Mouse (Mus musculus) adrenal gland, postnatal 14 days (tissue): ENCODE measurements around the gene Sox11. TPM values are rescaled to one million over a fixed set of nuclear protein-coding genes. Genes with fewer than 3 reads are reported as not detected.
A peak's percentile ranks its signal among the peaks of the same experiment; 100 is the strongest.

Experiments used
- DNase-seq: peaks from one replicate; pipeline ENCODE4 v3.0.0; 2021; ENCODE audit warnings: mixed read lengths
- long read RNA-seq, 2 experiments: library from polyadenylated mRNA; stranded (forward); transcript quantifications; one replicate each; pipeline ENCODE4 v2.0.0; 2021
- total RNA-seq: library from RNA; stranded (reverse); gene quantifications from 2 replicates; pipeline ENCODE4 v1.2.3, GENCODE M21; 2021

The Sox11 gene
- 0.74 and 1.0 TPM in 2 replicates for total RNA-seq
- long read RNA-seq, experiment 1, result 0 reads
- long read RNA-seq, experiment 2, full-length matches to known transcripts, result 1 of 1 reads
- long read RNA-seq, experiment 2, partial matches to known transcripts, result 0 of 1 reads
- long read RNA-seq, experiment 2, other reads (novel, unspliced or antisense), result 0 of 1 reads

DNA sequence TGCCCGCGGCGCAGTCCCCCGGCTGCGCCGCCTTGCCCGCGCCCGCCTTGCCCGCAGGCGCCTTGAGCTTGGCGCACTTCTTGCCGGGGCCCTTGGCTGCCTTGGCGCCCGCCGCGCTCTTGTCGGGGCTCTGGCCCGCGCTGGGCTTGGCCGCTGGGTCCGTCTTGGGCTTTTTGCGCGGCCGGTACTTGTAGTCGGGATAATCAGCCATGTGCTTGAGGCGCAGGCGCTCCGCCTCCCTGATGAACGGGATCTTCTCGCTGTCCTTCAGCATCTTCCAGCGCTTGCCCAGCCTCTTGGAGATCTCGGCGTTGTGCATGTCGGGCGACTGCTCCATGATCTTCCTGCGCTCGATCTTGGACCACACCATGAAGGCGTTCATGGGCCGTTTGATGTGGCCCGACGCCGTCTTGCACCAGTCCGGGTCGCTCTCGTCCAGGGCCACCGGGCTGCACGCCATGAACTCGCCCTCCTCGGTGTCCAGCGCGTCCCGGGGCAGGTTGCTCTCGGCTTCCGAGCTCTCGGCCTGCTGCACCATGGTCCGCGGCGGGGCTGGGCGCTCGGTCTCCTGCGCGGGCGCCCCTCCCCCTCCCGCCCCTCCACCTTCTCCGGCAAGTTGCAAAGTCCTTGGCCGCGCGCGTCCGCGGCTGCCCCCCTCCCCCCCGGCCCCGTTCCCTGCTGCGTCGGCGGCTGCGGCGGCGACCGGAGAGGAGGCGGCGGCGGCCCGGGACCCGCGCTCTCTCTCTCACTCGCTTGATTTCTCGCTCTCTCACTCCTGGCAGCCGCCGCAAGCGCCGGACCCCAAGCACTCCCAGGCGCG, at the start of gene Sox11:
Gene Sox11 (minus strand): TSS at position 704 of the 820 bp plus-strand sequence.
- DNase-seq, result peak; percentile 37

DNA sequence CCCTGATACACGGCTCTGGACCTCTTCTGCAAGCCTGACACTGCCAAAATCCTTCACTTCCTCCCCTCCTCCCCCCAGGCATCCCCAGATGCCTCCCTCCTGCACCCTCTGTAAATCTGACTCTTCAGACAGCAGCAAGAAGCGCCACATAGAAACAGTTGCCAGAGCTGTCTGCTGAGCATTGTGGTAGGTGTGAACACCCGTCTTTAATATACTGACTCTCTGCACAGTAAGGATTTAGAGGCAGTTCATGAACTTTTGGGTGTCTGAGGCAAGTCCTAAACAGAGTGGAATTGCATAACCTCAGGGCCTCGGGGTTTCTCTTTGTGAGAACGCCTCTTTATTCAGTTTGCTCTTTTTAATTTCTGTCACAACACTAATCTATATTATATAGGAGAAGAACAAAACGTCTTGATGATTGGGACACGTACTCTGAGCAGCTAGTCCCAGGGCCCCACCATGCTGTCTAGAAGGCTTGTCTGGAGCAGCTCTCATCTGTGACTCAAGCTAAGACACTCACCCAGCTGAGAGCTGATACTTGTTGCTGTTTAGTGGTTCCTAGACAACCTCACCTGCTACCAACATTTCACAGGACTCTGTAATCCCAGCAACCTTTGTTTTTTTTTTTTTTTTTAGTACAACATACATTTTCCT, 49.4 kb upstream of the Sox11 start:
- DNase-seq, result no peak

- DNase-seq, result no peak
These were observed 48.1 kb upstream of the Sox11 start for GRCm38 (mm10) chr12:27390439-27390838.

DNA sequence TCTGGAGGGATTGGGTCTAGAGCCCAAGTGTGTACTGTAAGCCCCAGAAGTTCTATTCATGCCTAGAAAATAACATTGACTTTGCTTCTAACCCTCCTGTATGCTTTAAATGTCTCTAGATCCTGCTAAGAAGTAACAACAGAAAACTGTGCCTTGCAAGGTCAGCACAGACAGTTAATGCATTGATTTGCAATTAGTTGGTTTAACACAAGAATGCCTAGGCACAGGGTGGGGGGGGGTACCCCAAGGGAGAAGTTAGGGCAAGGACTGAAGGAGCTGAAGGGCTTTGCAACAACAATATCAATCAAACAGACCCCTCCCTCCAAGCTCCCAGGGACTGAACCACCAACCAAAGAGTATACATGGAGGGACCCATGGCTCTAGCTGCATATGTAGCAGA, 47.1 kb upstream of the Sox11 start:
- no peak for DNase-seq

GRCm38 (mm10) chr12:27372505-27372904, 30.1 kb upstream of the Sox11 start:
- no peak for DNase-seq

DNA sequence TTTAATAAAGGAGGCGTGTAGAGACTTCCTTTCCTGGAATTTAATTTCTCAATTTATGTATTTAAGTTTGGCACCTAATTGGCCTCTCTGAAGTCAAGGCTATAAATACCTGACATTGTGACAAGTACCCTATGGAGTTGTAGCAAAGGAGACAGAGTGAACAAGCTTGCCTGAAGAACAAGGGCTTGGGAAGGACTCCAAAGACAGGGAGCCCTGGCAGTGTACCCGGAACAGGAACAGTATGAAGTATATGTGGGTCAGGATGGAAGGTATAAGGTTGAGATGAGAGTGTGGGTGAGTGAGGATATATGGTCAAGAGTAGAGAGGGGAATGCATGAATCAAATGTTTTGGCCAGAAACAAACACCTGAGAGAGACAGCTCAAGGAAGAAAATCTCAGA, 28.4 kb upstream of the Sox11 start:
- DNase-seq, result no peak

DNA sequence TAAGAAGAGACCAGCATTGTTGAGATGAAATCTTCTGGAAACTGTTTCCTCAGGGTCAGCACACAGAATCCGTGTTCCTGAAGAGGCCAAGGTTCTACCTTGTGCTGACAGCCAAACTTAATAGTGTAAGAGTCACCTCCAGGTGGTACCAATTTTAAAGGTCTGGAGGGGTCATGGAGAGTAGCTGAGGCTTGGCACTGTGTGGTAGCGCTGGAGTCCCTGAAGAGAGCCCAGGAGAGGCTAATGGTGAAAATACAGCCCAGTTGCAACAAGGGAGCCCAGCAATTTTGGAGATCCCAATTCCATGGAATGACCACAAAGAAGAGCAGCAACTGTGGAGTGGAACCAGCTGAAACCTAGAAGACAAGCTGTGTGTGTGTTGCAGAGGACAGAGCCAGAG, 25.1 kb upstream of the Sox11 start:
- DNase-seq, result no peak

GRCm38 (mm10) chr12:27363840-27364640, 21.7 kb upstream of the Sox11 start:
- DNase-seq, result no peak

- DNase-seq, result peak; percentile 24
These were observed 14.8 kb upstream of the Sox11 start for GRCm38 (mm10) chr12:27357076-27357637.

GRCm38 (mm10) chr12:27356571-27356970, 14.2 kb upstream of the Sox11 start:
- no peak for DNase-seq

DNA sequence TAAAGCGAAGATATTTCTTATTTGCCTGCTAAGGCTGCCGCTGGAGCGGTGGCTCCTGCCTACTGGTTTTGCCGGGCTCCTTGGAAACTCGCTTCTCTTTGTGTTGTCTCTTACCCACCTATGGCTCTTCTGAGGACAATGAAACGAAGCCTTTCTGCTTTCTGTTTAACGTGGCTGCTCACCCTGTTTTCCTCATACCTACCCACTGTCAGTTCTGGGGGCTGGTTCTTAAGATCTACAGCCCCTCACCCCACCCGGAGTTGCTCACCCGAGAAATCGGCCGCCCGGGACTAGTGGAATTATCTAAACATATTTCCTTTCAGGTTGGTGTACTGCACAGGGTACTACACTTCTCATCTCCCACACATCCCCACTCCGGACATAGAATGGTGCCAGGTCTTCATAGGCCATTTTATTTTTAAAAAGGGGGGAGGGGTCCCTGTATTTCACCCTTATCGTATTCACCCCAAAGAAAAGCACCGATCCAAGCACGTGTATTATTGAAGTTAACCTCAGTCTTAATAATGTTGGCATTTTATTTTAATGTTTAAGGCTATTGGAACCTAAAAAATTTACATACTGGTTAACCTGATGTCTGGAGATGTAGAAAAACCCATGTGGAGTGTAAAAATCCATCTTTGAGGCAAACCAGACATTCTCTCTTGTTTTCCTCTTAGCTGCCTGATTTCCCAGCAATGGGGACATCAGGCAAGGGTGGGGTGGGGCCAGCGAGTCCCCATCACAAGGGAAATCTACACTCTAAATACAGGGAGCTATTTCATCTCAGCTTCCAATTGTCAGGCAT, 1.4 kb upstream of the Sox11 start:
- no peak for DNase-seq

- DNase-seq, result peak; percentile 76
These were observed 574 bp upstream of the Sox11 start for GRCm38 (mm10) chr12:27342691-27343605.

GRCm38 (mm10) chr12:27341130-27341870, 1.1 kb downstream of the Sox11 start:
- DNase-seq, result peak; percentile 25

GRCm38 (mm10) chr12:27340451-27341035, 1.8 kb downstream of the Sox11 start:
- DNase-seq, result no peak

DNA sequence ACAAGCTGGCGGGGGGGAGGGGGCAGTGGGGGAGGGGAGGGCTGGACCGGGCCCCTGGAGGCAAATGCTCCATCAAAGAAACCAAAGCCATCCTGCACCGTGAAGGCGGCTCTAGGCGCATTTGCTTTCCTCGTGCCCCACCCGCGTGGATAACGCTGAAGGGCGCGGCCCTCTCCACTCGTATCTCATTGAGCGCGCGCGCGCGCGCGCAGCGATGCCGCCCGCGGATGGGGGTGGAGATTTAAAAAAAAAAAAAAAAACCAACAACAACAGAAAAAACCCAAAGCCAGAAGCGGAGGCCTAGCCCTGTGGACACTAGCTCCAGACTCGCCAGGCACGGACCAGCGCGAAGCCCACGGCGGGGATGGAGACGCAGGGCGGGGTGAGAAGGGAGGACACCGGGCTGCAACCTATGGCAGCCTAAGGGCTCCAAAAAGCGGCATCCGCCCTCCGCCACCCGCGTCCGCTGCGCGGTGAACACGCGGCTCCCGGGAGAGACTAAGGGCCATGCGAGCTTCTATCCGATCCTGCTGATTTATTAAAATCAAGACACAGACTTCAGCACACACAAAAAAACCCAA, 3.1 kb downstream of the Sox11 start:
- peak; percentile 35 for DNase-seq

DNA sequence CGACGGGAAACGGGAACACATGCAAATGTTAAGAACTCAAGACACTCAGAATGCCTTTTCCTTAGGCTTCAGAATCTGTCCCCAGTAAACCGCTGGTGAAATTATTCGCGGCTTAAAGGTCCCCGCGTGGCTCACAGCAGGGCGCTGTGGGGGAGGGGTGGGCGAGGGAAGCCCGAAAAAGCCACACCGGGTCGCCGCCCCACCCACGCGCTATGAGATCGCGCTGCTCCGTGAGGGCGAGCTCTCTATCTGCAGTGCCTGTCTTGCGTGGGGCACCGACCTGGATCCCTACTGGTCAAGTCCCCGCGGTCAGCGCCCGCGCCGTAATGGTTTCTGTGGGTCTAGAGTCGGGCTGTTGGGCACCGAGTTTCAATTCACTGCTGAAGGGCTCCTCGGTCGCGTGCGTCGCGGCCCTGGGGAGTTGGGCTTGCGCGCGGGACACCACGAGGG, 3.6 kb downstream of the Sox11 start:
- DNase-seq, result peak; percentile 25

DNA sequence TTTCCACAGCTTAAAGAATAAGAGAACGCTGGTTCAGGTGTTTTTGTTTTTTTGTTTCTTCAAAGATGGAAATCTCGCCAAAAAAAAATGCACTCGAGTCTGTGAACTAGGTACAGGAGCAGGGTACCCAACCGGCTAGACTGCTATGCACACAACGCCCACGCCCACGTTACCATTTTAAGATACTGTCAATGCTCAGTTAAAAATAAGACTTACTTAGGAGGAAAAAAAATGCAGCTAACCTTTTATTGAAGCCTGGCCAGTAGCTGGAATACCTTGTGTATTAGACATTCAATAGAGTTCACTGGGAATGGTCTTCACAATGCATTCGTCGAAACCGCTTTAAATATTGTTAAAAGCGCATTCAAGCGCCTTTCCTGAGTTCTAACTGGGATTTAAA, 4.3 kb downstream of the Sox11 start:
- no peak for DNase-seq

- DNase-seq, result no peak
These were observed 4.9 kb downstream of the Sox11 start for GRCm38 (mm10) chr12:27337482-27337881.

DNA sequence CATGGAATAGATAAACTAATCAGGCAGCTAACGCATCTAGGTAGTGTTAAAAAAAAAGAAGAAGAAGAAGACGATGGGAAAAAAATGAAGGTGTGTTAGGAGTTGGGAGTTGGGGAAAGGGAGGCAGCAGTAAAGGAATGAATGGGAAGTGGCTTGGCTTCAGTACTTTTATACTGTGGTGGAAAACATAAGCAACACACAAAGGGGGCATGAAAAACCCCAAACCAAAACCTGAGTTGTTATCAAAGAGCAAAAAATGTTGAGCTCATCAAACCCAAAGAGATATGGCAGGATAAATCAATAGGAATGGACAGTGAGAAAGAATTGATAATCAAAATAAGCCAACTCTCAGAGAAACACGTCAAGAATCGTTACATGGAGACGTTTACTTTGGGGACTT, 5.6 kb downstream of the Sox11 start:
- DNase-seq, result no peak
